Mouse (Mus musculus): Measurements from ENCODE around the gene Spop.

- no peak for TF ChIP-seq GATA1 (IDR thresholded peaks at IDR 0.05; ENCODE audit: borderline replicate concordance, low read length)
- TF ChIP-seq FLI1 (IDR thresholded peaks at IDR 0.05; ENCODE audit: low read length): no peak
Observed at GRCm38 (mm10) chr11:95494374-95494773, 80.5 kb downstream of the Spop start.

Data from megakaryocyte, embryonic 14.5 days (primary cell).